Mouse (Mus musculus): Measurements from ENCODE around the gene Nae1. TPM values are rescaled to one million over a fixed set of nuclear protein-coding genes. Genes with fewer than 3 reads are reported as not detected.

Gene Nae1
- total RNA-seq, 1 experiment from 2014 or later, result 30.2 TPM

GRCm38 (mm10) chr8:104529671-104530070 lies 4.8 kb downstream of the Nae1 start:
- DNase-seq, result no peak

- no peak for DNase-seq
Observed at GRCm38 (mm10) chr8:104517872-104518271, 16.6 kb downstream of the Nae1 start.

- no peak for DNase-seq
Observed at GRCm38 (mm10) chr8:104510134-104510533, 24.3 kb downstream of the Nae1 start.

GRCm38 (mm10) chr8:104509061-104510006 lies 25.1 kb downstream of the Nae1 start, which contains the start of gene Terb1:
Terb1 (minus strand) TSS chr8:104509910.
- peak; percentile 42 for DNase-seq

GRCm38 (mm10) chr8:104479091-104479490 lies 55.3 kb downstream of the Nae1 start:
- DNase-seq, result no peak

GRCm38 (mm10) chr8:104472465-104472864 lies 62.0 kb downstream of the Nae1 start:
- no peak for DNase-seq

- no peak for DNase-seq
Observed at GRCm38 (mm10) chr8:104467463-104467862, 67.0 kb downstream of the Nae1 start.

Other genes with a start within 250 kb of the Nae1 start
- 0.33 TPM in 1 of 2 replicates, not detected in the other for gene Cmtm2a, start 241.5 kb downstream of the Nae1 start, total RNA-seq (2021)
- not detected in 2 replicates for gene Gm45711, start 224.6 kb downstream of the Nae1 start, total RNA-seq (2021)
- gene Cmtm1, start 224.5 kb downstream of the Nae1 start, total RNA-seq (2021), result not detected in 2 replicates
- not detected in 2 replicates for gene Gm11020, start 213.1 kb downstream of the Nae1 start, total RNA-seq (2021)
- gene Cmtm2b, start 212.4 kb downstream of the Nae1 start, total RNA-seq (2021), result not detected in 2 replicates
- gene Cmtm3, start 195.2 kb downstream of the Nae1 start, total RNA-seq (2021), result 61.1 and 67.9 TPM in 2 replicates
- 36.8 and 40.9 TPM in 2 replicates for gene Cmtm4, start 138.8 kb downstream of the Nae1 start, total RNA-seq (2021)
- gene Dync1li2, start 91.6 kb downstream of the Nae1 start, total RNA-seq (2021), result 93.9 and 128 TPM in 2 replicates
- gene Terb1, start 24.7 kb downstream of the Nae1 start, total RNA-seq (2021), result 0.23 TPM in 1 of 2 replicates, not detected in the other
- gene Car7, start 52 bp upstream of the Nae1 start, total RNA-seq (2021), result 4.0 and 4.1 TPM in 2 replicates
- gene Pdp2, start 56.8 kb upstream of the Nae1 start, total RNA-seq (2021), result 37.2 and 38.0 TPM in 2 replicates
- gene Cdh16, start 89.8 kb upstream of the Nae1 start, total RNA-seq (2021), result not detected in 2 replicates
- 2.4 and 5.1 TPM in 2 replicates for gene Rrad, start 96.7 kb upstream of the Nae1 start, total RNA-seq (2021)
- 39.3 and 47.6 TPM in 2 replicates for gene Ciao2b, start 107.3 kb upstream of the Nae1 start, total RNA-seq (2021)
- 1.1 and 18.7 TPM in 2 replicates for gene Ces2a, start 199.4 kb upstream of the Nae1 start, total RNA-seq (2021)